Mouse (Mus musculus): Measurements from ENCODE around the gene Atg4c.

- no peak for TF ChIP-seq CTCF (IDR thresholded peaks at IDR 0.05; ENCODE audit: low read depth, low read length)
- TF ChIP-seq POLR2A (IDR thresholded peaks at IDR 0.05; ENCODE audit: extremely low read depth, insufficient read depth, low read length) = no peak
Measured at GRCm38 (mm10) chr4:99278876-99279275, 85.1 kb downstream of the Atg4c start.
